Mouse (Mus musculus) CD8-positive naive resting alpha-beta T cell, adult 2 months (primary cell): ENCODE measurements around the gene Mybpc3.
"Not testable (repeated sequence)": the region's sequence is repeated elsewhere in the genome, so short reads cannot be mapped to it uniquely, and the experiment has no call there.

ENCODE experiments used
- DNase-seq, 2 experiments: peaks; one replicate each; pipeline ENCODE4 v3.0.0; 2022; ENCODE audit warnings: low read depth in 2 of 2, low spot score in 2 of 2

Gene Mybpc3

DNA sequence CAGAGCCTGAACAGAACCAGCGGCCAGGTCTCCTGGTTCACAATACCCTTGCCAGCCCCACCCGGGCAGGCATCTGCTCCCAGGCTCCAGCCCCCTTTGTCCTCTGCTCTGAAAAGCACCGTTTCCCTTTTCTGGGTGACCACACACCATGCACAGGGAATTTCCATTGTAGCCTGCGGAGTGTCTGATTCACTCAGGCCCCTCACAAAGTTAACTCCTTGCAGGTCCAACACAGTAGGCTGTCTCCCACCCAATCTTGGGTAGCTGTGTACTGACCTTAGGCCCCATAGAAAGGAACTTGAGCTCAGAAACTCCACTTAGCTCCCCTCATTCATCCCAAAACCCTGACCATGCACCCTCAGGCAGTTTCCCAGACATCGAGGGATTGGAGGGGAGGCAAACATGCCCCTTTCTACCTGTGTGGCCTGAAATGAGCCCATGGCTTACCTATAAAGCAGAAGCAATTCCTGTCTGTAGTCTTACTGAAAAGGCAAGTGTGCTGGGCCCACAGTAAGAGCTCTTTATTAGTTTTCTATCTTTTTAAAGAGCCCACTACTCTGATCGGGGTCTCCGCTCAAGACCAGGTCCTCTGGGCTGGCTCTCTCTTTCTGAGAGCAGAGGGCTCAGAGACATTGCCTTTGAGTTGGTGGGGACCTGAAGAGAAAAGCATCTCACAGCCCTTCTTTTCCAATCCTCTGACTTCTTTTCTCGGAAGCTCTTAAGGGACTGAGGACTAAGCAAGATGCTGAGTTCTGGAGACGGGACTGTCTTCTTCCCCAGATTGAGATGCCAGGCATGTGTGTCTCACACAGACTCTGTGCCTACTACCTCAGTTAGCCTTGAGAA, 31.3 kb upstream of the Mybpc3 start:
- no peak for DNase-seq

DNA sequence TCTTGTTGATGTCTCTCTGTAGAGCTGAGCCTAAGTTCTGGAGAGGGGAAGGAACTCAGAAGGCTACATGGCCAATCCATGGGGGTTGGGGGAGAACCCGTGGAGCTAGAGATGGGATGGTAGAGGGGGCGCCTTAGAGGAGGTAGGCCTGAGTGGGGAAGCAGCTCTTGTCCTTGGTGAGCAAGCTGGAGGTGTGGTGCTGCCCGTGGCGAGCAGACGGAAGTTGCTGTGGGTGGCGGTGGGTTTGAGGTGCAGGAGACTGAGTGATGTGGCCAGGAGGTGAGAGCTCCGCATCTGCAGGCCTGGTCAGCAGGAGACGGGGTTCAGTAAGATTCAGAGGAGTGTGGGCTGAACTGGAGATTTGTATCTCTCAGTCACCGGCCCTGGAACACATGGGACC, 30.5 kb upstream of the Mybpc3 start:
- DNase-seq, result peak in 1 of 2 experiments; percentile 23

DNA sequence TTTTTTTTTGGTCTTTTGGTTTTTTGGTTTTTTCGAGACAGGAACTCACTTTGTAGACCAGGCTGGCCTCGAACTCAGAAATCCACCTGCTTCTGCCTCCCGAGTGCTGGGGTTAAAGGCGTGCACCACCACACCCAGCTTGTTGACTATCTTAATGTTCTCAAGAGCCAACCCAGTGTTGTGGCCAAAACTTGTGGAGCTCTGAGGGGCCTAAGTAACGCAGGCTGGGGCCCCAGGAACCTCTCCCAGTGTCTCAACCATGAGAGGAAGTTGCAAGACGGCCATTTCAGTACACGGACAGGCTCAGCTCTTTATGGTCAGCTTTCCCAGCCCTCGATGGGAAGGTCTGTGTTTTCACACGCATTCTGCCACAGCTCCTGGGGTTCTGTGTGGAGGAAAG, 29.0 kb upstream of the Mybpc3 start:
- no peak for DNase-seq

DNA sequence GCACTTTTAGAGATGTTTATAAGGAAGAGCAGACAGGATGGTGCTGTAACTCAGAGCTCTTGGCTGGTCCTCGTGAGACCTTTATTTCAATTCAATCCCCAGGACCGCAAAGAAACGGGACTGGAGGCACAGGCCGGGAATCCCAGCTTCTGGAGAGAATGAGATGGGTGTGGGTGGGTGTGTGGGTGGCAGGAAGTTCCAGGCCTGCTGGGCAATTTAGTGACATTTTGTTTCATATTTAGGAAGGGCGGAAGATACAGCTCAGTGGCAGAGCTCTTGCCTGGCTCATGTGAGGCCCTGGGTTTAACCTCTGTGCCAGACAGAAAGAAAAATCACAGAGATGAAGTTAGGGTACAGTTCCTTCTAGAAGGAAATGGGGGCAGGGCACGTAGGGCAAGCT, 27.7 kb upstream of the Mybpc3 start:
- no peak for DNase-seq

DNA sequence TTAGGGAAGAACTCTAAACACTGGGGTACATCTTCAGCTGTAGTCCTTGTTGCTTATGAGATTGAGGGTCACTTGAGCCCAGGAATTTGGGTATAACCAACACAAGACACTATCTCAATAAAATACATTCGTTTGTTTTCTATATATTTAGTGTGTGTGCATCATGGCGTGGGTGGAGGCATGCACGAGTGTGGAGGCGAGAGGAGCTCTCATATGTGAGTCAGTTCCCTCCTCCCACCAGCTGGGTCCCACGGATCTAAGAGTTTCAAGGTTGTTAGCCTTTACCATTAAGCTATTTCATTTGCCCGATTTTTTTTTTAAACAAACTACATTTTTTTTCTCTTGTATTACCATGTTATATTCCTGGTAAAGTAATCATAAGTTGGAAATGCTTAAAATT, 27.1 kb upstream of the Mybpc3 start:
- no peak for DNase-seq

DNA sequence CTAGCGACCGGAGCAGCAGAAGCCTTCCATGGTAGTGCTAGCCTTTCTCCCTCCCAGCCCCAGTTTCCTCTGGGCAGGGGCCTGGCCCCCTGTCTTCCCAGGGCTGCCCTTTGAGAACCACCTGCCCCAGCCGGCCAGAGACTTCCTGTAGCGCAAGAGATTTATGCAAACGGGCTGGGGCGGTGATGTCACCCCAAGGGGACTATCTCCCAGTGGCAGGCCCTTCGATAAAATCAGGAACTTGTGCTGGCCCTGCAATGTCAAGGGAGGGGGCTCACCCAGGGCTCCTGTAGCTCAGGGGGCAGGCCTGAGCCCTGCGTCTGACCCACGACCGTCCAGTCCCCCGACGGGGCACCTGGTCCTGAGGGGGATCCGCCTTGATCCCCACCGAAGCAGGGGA, 21.4 kb upstream of the Mybpc3 start:
- DNase-seq, result no peak

DNA sequence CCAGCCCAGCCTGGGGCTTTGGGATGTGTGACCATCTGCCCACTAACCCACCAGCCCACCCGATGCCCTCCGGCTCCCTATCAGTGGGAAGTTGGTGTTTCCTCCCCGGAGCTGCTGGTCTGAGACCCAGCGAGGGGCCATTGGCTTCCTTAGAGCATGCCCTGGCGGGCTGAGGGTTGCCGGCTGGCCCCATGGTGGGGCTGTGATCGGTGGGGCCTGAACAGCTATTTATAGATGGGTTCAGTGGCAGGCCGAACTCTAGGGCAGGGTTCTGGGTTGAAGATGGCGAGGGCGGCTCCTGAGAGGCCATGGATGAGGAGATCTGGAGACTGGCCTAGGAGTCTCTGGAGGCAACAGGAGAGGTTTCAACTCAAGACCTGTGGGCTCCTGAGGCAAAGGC, 20.9 kb upstream of the Mybpc3 start:
- DNase-seq, result no peak

DNA sequence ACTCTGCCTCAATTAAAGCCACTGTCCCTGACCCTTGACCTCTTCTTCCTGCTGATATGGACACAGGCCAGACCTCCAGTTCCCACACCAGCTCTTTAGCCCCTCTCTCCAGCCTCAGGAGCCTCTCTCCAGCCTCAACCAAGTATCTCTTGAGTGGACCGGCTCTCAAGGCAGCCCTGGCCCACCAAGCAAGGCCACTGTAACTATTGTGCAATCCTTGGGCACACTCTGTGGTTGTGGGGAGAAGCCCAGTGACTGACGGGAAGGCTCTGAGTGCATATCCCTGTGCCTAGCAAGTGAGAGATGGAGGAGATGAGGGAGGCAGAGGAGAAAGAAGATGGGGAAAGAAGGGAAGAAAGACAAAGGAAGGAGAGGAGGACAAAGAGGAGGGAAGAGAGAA, 19.8 kb upstream of the Mybpc3 start:
- DNase-seq, result no peak

DNA sequence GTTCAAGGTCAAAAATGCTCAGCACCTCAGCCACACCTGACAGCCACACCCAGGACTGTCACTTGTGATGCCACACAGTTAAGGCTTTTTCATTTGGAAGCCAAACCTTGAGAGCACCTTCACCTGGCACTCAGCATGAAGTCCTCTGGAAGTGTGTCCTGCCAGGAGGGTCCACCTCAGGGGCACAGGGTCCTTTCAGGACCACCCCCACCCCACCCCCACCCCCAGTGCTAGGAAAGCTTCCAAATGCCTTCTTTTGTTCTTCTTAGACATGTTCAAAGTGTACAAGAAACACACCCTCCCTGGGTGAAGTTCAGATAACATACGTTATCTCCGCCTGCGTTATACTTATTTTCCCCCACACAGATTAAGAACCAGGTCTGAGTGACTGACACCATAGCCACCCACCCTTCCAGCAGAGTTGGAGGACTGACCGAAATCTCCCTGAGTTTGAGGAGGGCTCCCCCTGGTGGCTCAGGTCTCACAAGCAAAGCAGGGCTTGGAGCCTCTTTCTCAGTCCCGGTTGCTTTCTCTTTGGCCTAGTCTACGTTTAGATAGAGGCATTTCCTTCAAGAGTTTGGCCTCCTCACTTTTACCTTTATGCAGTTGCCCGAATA, 16.7 kb upstream of the Mybpc3 start:
- peak; percentile 86 to 91 for DNase-seq

DNA sequence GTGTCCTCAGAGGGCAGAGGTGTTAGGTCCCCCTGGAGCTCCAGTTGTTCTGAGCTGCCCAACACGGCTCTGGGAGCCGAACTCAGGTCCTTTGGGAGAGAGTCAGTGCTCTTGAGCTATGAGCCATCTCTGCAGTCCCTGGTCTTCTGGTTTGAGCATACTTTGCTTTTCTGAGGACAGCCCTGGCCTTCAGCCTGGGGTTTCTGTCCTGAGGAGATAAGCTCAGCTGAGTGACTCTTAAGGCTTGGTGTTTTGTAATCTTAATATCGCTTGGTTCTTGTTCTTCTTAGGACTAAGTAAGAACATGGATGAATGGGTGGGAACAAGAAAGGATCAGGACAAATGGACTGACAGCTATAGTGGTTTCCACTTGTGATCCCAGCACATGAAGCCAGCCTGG, 9.8 kb upstream of the Mybpc3 start:
- no peak for DNase-seq

DNA sequence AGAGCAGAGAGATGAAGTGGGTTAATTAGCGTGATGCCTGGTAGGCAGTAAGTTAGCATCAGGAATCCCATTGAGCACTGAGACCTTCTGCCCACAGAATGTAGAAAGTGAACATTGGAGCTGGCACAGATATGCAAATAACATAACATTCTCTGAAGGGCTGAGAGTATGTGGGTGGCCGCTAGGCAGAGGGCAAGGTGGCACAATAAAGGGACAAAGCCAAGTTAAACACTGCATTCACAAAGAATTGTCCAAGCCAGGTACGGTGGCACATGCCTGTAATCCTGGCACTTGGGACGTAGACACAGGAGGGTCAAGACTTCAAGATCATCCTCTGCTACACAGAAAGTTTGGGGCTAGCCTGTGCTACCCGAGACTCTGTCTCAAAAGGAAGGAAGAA, 8.7 kb upstream of the Mybpc3 start:
- DNase-seq, result no peak

DNA sequence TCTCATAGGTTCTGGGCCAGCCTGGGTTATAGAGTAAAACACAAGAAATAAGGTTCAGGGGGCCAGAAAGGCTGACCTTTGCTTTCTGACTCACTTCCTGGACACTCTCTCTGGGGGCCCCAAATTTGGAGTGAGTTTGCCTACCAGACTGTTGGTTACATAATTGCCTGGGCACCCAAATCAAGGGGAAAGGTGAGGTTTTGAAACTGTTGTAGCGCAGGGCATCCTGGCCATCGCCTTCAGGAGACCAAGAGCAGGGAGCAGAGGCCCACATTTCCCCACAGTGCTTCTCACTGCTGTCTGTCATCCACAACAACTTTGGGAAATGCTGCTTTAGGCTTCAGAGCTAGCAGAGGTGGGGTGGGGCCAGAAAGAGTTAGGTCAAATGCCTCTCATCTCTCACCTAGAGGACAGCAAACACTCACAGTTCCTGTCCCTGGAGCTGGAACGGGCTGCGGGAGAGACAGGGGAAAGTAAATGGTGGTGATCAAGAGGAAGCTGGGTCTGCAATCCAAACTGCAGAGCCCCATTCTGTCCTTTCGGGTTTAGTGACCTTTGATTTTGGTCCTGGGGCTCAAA, 8.0 kb upstream of the Mybpc3 start:
- DNase-seq, result no peak

DNA sequence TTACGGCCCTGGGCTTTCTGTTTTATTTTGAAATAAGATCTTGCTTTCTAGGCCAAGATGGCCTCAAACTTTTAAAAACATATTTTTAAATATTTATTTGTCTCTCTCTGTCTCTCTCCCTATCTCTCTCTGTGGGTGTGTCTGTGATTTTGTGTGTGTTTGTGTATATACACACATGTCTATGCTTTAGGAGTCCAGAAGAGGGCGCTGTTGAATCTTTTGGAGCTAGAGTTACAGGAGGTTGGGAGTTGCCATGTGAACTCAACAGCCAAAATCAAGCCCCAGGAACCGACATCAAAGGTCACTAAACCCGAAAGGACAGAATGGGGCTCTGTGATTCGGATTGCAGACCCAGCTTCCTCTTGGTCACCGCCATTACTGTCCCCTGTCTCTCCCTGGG, 7.5 kb upstream of the Mybpc3 start:
- no peak for DNase-seq

DNA sequence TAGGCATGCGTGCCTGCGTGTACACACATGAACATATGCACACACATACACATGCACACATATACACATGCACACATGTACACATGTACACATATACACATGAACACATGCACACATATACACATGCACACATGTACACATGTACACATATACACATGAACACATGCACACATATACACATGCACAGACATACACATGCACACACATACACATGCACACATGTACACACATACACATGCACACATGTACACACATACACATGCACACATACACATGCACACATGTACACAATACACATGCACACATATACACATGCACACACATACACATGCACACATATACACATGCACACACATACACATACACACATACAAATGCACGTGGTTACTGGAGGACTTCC, 6.1 kb upstream of the Mybpc3 start:
- DNase-seq, result not testable (repeated sequence)

DNA sequence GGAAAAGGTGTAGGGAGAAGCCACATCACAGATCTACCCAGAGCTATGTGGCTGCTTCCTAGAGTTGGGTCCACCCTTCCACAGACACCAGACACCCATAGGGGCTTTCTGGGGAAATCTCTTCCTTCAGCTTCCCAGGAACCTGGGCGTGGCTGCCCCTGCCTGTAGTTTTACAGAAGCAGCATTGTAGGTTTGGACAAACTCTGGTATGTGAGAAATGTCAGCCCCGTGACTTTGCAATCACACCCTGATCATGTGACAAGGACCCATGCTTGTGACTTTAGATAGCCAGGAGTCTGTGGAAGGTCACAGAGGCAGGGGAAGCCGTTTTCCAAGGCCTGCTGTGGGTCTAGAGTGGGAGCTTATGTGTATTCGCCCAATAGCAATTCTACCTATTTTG, 5.5 kb upstream of the Mybpc3 start:
- no peak for DNase-seq

DNA sequence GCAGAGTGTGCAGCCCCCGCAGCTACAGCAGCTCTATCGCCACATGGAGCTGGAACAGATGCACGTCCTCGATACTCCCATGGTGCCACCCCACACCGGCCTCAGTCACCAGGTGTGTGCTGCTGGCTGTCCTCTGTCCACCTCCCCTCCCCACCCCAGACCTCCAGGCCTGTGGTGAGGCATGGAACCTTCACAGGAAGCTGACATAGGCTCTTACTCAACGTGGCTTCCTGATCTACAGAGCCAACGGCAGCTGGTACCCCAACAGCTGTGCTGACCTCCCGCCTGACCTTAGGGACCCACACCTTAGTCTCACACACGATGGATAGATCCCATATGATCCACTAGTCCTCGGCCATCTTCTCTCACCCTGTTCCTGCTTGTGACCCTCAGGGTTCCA, 4.6 kb upstream of the Mybpc3 start:
- no peak for DNase-seq

DNA sequence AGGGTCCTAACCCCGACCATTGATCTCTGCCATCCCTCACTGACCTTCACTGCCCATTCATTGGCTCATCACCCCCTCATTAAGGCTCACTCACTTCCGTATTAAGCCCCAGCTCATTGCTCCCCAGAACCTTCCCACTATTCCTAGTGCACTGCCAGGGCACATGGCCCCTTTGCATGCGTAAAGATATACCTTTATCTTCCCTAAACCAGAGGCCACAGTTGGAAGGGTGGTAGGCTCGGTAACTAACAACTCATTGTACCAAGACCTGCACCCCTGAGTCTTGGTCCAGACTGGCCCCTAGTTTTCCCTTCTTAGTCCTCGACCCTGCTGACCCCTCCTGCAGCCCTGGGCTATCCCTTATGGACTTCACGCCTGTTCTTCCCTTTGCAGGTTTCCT, 4.1 kb upstream of the Mybpc3 start:
- no peak for DNase-seq

DNA sequence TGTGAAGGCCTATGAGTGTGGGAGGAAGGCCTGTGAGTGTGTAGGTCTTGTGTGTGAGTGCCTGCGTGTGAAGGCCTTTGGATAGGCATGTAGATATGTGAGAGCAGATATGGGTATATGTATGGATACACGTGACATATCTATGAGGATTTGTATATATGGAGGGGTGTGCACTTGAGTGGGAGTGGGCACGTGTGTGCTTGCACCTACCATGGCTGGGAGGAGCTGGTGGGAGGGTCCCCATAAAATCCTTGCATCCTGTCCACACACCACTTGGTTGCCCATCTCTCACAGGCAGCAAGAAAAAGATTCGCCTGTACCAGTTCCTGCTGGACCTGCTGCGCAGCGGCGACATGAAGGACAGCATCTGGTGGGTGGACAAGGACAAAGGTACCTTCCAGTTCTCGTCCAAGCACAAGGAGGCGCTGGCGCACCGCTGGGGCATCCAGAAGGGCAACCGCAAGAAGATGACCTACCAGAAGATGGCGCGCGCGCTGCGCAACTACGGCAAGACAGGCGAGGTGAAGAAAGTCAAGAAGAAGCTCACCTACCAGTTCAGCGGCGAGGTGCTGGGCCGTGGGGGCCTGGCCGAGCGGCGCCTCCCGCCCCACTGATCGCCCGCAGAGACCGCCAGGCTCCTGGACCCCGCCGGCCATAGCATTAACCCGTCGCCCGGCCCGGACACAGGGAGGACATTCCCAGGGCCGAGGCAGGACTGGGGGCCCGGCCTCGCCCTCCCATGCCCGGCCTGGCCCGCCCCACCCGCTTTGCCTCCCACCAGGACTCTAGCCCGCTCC, 3.0 kb upstream of the Mybpc3 start:
- DNase-seq, result peak; percentile 25 to 27

DNA sequence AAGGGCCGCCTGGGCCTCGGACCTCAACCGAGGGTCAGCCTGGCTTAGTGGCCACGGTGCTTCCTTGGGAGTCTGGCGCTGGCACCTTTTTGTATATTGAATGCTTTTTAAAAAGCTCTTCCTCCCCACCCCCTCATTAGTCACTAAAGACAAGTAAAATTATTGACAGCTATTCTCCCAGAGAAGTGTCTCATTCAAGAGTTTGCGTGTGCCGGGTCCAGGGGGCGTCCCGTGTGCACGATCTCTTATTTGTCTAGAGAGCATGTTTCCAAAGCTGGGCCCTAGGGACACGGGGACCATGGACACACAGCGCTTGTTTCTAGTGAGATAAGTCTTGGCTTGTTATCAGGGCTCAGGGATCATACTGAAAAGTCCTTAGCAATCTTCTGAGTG, 2.4 kb upstream of the Mybpc3 start:
- no peak for DNase-seq

DNA sequence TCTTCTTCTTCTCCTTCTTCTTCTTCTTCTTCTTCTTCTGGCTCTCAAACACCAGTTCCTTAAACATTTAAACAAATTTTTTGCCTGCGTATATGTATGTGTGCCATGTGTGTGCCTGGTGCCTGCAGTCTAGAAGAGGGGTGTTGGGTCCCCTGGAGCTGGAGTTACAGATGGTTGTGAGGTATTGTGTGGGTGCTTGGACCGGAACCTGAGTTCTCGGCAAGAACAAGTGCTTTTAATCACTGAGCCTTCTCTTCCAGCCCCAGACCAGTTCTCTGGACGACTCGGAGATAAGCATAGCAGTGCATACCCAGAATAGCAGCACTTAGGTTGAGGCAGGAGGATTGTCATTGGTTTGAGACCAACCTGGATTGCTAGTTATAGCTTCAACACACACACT, 1.1 kb upstream of the Mybpc3 start:
- no peak for DNase-seq

DNA sequence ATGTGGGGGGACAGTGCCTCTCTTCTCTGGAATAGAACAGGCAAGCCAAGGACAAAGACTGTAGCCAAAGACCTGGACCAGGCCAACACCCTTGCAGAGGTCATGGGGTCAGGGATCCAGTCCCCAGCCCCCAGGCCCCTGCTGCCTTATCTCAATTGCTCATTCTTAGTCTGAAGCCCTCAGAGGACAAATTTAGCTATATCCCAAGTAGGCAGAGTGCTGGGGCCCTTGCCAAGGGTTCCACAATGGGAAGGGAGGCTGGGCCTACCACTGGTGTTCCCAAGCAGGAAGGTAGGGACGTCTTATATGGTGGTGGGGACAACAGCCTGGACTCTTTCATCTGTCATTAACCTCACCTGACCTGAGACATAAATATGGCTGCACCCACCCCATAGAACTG, 703 bp downstream of the Mybpc3 start:
- no peak for DNase-seq

DNA sequence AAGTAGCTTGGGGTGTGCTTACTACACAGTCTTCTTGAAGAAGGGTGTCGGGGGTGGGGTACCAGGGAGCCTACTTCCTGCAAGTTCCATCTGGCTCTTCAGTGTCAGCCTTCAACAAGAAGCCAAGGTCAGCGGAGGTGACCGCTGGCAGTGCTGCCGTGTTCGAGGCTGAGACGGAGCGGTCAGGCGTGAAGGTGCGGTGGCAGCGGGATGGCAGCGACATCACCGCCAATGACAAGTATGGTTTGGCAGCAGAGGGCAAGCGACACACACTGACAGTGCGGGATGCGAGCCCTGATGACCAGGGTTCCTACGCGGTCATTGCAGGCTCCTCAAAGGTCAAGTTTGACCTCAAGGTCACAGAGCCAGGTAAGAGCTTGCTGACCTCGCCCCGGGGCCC, 1.1 kb downstream of the Mybpc3 start:
- no peak for DNase-seq
